Mouse (Mus musculus) skeletal muscle tissue, adult 2 months (tissue): ENCODE measurements at regions not wholly inside any gene's neighbourhood (a gene's known extent, or its start where the extent isn't known, plus 50 kb on each side); places are given as distances from the start of the nearest gene placed in this dataset.
A peak's percentile ranks its signal among the peaks of the same experiment; 100 is the strongest.

Source experiments
- DNase-seq: peaks from one replicate; pipeline ENCODE4 v3.0.0-alpha.2; 2012; ENCODE audit warnings: low read depth, low spot score

- DNase-seq = no peak
Measured at GRCm38 (mm10) chr1:176683146-176683545, 130.7 kb downstream of the Cep170 start.

DNA sequence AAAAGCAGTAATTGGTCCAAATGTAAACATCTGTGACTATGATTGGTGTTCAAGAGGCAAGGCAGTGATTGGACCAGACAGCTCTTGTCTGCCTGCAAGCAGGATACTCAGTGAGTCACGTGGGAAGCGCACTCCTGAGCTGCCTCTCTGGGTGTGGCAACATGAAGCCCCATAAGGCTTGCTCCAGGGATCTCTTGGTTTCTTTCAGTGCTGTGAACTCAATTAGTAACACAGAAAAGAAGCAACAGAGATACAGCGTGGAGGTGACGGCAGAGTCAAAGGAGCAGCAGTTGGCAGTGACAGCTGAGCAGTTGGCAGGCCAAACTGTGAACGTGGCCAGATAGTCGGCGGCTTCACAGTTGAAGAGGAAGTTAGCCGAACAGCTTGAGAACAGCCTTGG lies 131.9 kb downstream of the Cep170 start:
- peak; percentile 28 for DNase-seq

GRCm38 (mm10) chr1:176675184-176675583 lies 138.7 kb downstream of the Cep170 start:
- DNase-seq = no peak

- no peak for DNase-seq
Measured at GRCm38 (mm10) chr1:176671081-176671480, 142.8 kb downstream of the Cep170 start.

DNA sequence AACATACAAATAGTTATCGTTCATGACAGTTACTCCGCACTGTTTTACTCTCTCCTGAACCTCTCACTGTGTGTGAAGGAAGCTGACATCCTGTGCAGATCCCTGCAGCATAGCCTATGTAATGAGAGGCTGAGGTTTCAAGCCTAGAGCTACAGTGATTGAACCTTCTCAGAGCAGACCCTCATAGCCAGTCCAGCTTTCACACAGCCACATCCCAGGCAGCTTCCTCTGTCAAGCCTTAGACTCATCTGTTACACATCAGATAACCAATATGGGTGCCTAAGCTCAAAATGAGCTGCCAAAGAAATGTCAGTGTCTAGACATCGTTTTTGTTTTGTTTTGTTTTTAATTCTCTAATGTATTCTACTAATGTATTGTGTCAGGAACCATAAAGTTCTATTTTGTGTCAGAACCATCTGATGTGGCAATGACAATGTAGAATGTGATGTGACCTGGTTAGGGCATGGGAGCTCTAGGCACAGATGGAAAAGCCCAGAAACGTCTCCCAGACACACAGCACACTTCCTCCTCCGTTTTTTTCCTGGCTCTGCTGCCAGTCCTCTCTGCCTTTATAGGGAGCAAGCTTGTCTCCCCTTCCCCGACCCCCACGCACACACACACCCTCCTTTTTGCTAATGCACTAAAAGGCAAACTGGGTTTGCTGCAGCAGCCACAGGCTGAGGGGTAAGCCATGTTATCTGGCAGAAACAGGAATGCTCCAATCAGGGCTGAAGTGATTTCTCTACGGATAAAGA lies 146.1 kb downstream of the Cep170 start:
- DNase-seq = no peak

DNA sequence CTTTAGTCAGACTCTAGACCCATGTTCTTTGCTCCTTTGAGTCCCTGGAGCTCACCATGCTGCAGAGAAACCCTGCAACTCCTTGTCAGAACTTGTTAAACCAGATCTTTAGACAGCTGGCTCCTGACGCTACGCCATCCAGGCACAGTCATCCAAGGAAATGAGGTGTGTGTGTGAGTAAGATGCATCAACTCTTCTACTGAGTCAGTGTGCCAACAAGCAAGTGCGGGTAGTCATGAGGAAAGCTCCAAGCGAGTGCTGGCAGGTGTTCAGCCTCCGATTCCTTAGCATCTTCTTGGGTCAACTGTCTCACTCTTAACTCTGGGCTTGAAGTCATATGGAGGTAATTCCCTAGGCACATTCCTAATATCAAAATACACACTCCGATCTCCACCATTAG lies 153.6 kb downstream of the Cep170 start:
- no peak for DNase-seq

GRCm38 (mm10) chr1:176658639-176659038 lies 155.2 kb downstream of the Cep170 start:
- no peak for DNase-seq

DNA sequence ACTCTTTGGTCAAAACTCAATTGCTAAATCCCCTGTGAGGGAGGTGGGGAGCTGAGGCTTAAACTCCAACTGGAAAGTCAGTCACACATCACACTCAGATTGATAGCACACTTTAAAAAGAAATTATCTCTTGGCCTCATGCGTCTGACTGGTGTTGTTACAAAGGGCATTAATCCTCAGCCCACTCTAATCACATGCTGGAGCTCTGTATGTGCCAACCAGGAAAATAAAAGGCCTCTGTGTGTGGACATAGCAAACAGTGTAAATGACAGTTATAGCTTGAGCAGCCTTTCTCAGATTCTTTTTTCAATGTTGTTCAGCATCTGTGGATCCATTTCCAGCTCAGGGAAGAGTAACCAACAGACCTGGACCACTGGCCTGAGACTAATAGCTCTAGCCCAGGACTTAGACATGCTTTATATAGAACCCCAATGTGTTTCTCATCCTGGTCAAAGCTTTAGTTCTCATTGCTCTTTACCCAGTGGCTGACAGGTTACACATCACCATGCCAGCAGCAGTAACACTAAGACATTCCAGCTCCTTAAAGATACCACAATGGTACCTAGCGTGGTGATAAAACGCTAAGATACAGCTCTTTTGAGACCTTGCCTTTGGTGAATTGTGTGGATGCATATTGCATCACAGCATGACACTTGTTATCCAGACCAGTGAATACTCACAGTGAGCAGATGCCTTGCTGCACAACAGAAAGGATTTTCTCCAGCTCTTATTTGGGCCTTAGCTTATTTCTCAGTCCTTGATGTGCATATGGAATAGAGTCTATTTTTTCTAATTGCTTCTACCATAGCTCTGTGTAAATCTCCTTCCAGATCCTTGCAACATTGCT lies 158.2 kb downstream of the Cep170 start:
- no peak for DNase-seq

DNA sequence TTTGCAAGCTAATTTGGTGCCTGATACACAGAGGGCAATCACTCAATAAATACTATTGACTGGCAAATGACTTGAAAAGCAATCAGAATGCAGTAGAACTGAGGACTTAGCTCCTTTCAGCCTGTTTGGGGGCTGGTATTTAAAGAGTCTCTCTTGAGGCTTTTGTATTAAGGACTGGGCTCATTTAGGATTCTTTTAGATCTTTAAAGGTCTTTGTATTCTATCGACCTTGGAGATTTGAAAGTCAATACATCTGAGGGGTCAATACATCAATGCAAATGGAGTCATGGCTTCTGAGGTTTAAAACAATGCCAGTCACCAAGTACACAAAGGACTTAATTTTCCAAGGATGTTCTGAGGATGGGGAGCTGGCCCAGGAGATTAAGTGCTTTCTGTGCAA lies 169.6 kb downstream of the Cep170 start:
- no peak for DNase-seq

GRCm38 (mm10) chr1:176623171-176623570 lies 190.7 kb downstream of the Cep170 start:
- DNase-seq = no peak

DNA sequence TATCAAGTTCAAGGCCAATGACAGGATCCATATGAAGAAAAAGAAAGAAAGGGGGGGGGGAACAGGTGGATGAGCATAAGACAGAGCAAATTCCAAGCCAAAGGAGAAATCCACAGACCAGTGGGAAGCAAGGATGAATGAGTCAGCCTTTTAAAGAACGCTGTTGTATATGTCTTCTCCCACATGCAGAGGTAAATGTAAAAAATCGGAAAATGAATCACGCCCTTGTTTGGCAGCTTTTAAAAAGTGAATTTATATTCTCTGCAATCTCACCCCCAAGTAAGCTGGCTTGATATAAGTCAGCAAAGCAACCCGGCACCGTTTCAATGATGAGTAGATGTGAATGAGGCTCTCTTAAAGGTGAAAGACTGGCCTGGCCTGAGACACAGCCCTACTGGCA lies 191.7 kb downstream of the Cep170 start:
- no peak for DNase-seq

- no peak for DNase-seq
Measured at GRCm38 (mm10) chr1:176621285-176621684, 192.6 kb downstream of the Cep170 start.

- DNase-seq = no peak
Measured at GRCm38 (mm10) chr1:176618896-176619295, 195.0 kb downstream of the Cep170 start.

DNA sequence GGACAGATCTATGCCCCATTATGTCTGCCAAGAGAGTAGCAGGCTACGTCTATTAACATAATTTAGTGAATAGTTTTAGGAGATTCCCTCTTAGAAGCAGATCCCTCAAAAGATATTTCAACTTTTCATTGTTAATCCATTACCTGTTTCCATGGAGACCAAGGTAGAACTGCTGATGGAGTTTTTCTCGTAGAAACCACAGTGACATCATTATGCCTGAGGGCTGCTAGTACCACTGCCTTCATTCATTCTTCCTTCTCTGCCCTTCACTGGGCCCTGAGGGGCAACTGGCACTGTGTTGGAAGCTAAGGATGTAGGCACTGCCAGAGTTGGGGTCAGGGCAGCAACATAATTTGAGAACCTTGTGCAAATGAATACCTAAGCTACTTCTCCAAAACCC lies 198.2 kb downstream of the Cep170 start:
- DNase-seq = no peak

DNA sequence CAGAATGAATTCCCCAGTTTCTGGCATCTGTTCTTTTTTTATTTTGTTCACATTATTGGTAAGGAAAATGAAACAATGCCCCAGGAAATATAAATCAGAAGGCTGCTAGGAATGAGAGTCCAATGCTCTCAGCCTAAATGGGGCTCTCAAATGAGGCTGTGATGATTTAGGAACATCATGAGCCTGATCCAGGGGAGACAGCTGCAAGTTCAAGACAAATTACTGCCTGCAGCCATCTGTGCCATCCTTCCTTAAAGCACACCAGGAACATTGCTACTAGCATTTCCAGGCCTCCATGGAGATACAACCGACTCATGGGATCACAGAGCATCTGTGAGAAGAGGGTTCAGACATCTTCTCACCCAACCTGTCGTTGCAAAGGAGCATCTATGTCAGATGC lies 219.6 kb downstream of the Cep170 start:
- no peak for DNase-seq

DNA sequence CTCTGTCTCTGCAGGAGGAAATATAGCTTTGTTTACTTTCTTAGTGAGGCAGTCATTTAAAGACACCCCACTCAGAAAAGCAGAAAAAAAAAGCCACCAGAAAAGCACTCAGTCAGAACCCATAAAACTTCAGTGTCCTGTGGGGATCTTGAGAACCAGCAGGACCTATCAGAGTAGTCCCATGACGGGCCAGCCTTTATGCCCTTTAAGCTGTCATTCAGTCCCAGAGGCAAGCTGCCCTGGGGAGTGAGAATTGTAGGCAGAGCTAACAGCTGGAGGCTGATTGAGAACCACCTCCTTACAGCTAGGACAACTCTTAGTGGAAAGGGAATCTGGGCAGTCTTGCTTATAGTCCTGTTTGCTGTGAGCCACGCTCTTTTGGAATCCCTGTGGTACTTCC lies 225.7 kb downstream of the Cep170 start:
- no peak for DNase-seq

- no peak for DNase-seq
Measured at GRCm38 (mm10) chr1:176573703-176574102, 240.2 kb downstream of the Cep170 start.

GRCm38 (mm10) chr1:176558457-176559415 lies 255.1 kb downstream of the Cep170 start:
- DNase-seq = no peak

GRCm38 (mm10) chr1:176534417-176534816 lies 259.3 kb upstream of the Pld5 start:
- no peak for DNase-seq

GRCm38 (mm10) chr1:176529037-176529436 lies 253.9 kb upstream of the Pld5 start:
- DNase-seq = no peak

DNA sequence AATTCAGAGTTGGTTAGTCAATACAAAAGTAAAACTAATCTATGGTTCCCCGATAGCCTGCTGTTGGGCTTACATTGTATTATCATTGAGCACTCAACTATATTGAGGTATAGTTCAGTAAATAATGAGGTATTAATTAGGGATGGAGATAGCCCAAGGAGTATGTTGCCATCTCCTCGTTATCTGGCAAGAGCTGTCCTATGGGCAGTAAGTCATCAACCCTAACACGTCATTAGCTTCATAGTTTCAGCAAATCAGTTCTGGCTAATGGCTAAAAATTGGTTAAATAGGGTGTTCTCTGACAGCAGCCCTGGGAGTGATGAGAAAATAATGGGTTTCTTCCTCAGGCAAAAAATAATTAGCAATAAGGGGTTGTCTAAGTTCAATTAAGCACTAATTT lies 236.4 kb upstream of the Pld5 start:
- no peak for DNase-seq

GRCm38 (mm10) chr1:176505441-176505840 lies 230.3 kb upstream of the Pld5 start:
- peak; percentile 26 for DNase-seq
